Mouse (Mus musculus) limb, embryonic 14.5 days (tissue): Measurements from ENCODE around the gene Furin. TPM values are rescaled to one million over a fixed set of nuclear protein-coding genes. Genes with fewer than 3 reads are reported as not detected.

ENCODE experiments used
- ATAC-seq: fragments of 200-750 bp; cut with Nextera tagmentation; 2 replicates; pipeline ENCODE4 v1.8.0; 2017; ENCODE audit warnings: low read depth, moderate number of reproducible peaks, moderate TSS enrichment; ENCODE audit not compliant: low FRiP score
- DNase-seq: peaks from one replicate; pipeline ENCODE4 v3.0.0-alpha.2; 2015; ENCODE audit warnings: low spot score
- H3K27ac ChIP-seq: fragments of 300-500 bp; sonication (generic); replicated peaks from 2 replicates; pipeline ENCODE4 v1.5.1; 2014; ENCODE audit warnings: low read depth, mild to moderate bottlenecking, low read length, moderate library complexity, mixed read lengths
- H3K27me3 ChIP-seq: fragments of 300-500 bp; sonication (generic); 2 replicates; pipeline ENCODE4 v1.6.1; 2014; ENCODE audit warnings: low read length, mixed read lengths; ENCODE audit not compliant: control insufficient read depth, insufficient read depth
- H3K36me3 ChIP-seq: fragments of 300-500 bp; sonication (generic); 2 replicates; pipeline ENCODE4 v1.6.1; 2014; ENCODE audit warnings: mild to moderate bottlenecking, low read length, moderate library complexity, mixed read lengths; ENCODE audit not compliant: control insufficient read depth, insufficient read depth
- H3K4me1 ChIP-seq: fragments of 300-500 bp; sonication (generic); 2 replicates; pipeline ENCODE4 v1.6.1; 2014; ENCODE audit warnings: antibody characterized with exemption, low read length, mixed read lengths; ENCODE audit not compliant: control insufficient read depth, insufficient read depth
- H3K4me2 ChIP-seq: fragments of 300-500 bp; sonication (generic); replicated peaks from 2 replicates; pipeline ENCODE4 v1.6.1; 2014; ENCODE audit warnings: low read depth, mild to moderate bottlenecking, low read length, moderate library complexity; ENCODE audit not compliant: severe bottlenecking
- H3K4me3 ChIP-seq: fragments of 300-500 bp; sonication (generic); replicated peaks from 2 replicates; pipeline ENCODE4 v1.5.1; 2014; ENCODE audit warnings: low read length
- H3K9ac ChIP-seq: fragments of 300-500 bp; sonication (generic); 2 replicates; pipeline ENCODE4 v1.6.1; 2014; ENCODE audit warnings: mild to moderate bottlenecking, low read depth, low read length, moderate library complexity; ENCODE audit not compliant: severe bottlenecking
- H3K9me3 ChIP-seq: fragments of 300-500 bp; sonication (generic); 2 replicates; pipeline ENCODE4 v1.6.1; 2016; ENCODE audit warnings: low read length; ENCODE audit not compliant: control insufficient read depth
- POLR2A ChIP-seq: fragments of 200-500 bp; IDR thresholded peaks from 2 replicates; pipeline ENCODE4 v1.8.0; 2012; ENCODE audit warnings: inconsistent platforms, mild to moderate bottlenecking, moderate library complexity, borderline replicate concordance; ENCODE audit not compliant: insufficient read depth, insufficient read length; ENCODE audit errors: extremely low read depth
- WGBS: fragments of 180-500 bp; shearing (Covaris S2); extraction: QIAGEN DNeasy Blood & Tissue Kit; methylation state at CpG from one replicate; pipeline ENCODE4 v1.1.7; 2014; 5-methylcytosine and 5-hydroxymethylcytosine counted together
- polyA plus RNA-seq, 2 experiments: library from polyadenylated mRNA; depleted of rRNA in 1 of 2; stranded (reverse) in 1 of 2; unstranded in 1 of 2; fragments of >200 nt; fragmentation: Nextera tagmentation in 1 of 2; extraction: Ambion mirVana in 1 of 2; gene quantifications; 2 replicates each; pipeline versions ENCODE4 v1.2.1 to v1.2.3; 2012 to 2014

Furin gene
- polyA plus RNA-seq (2012; rRNA removed) (40.5 and 58.3 TPM in 2 replicates), polyA plus RNA-seq (2014; fragmentation: Nextera tagmentation; extraction: Ambion mirVana) (17.0 and 19.8 TPM in 2 replicates)

DNA sequence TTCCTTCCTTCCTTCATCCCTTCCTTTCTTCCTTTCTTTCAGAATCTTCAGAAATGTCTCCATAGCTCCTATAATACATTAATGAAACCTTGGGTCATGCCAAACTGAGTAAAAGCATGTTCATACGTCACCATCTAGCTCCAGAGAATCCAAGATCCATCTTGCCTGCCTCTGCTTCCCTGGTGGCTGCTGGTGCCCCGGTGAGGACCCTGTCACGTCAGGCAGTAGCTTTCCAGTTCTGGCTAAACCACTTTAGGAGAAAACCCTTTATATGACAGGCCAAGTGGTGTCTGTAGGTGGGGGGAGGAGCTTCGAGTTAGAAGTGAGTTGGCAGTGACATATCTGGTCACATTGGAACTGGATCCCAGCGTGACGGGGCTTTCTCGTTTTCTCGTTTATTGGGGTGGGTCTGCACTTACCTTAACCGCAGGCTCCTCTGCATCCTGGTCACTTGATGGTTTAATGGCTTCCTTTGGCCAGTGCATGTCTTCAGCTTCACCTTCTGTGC lies at the start of gene Furin:
Gene Furin (minus strand): TSS at position 249 of the 508 bp plus-strand sequence.
- H3K36me3 ChIP-seq: no peaks in the 10 kb centered on the region
- no peak within 1 kb of the TSS for H3K9ac ChIP-seq
- H3K9me3 ChIP-seq: no peaks in the 10 kb centered on the region
- H3K4me1 ChIP-seq: peaks cover 16% of the 10 kb centered on the region
- no peak within 1 kb of the TSS for H3K4me2 ChIP-seq
- no peak within 1 kb of the TSS for H3K4me3 ChIP-seq
- DNase-seq (no peak), ATAC-seq (no peak)
- no peak for TF ChIP-seq POLR2A
- WGBS: 40% methylated on average over 9 of the region's 9 CpGs
- H3K27me3 ChIP-seq: no peaks in the 10 kb centered on the region
- H3K27ac ChIP-seq: no peak within 1 kb of the TSS

GRCm38 (mm10) chr7:80454786-80455185 lies 49.5 kb upstream of the Furin start:
- no peak for TF ChIP-seq POLR2A
- H3K9me3 ChIP-seq: no peaks in the 10 kb centered on the region
- peaks cover 16% of the 10 kb centered on the region for H3K4me1 ChIP-seq
- H3K27ac ChIP-seq: no peak overlapping the region
- peaks cover 15% of the 10 kb centered on the region for H3K36me3 ChIP-seq
- no peak overlapping the region for H3K4me3 ChIP-seq
- 85% methylated on average over 2 of the region's 2 CpGs for WGBS
- no peaks in the 10 kb centered on the region for H3K27me3 ChIP-seq
- H3K4me2 ChIP-seq: no peak overlapping the region
- DNase-seq (no peak), ATAC-seq (no peak)
- H3K9ac ChIP-seq: no peak overlapping the region

GRCm38 (mm10) chr7:80453997-80454396 lies 48.8 kb upstream of the Furin start:
- DNase-seq: no peak
- no peak for ATAC-seq
- peaks cover 16% of the 10 kb centered on the region for H3K4me1 ChIP-seq

DNA sequence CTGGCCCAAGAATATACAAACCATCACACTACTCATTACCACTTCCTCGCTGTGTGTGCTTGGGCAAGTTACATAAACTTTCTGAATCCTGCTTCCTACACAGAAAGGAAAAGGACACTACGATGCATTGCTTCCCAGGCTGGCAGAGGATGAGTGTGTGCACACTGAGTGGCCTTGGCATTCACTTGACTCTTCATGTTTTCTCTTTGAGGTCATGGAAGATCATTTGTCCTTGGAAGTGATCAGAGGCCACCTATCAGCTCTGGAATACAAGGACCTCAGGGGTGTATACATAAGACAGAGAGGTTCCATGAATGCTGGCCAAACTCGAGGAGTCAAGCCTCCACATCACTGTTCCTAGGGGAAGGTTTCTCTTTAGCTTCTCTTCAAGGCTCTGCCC lies 47.9 kb upstream of the Furin start:
- Histone ChIP-seq H3K4me3 (no peak overlapping the region), H3K4me2 (no peak overlapping the region), H3K27me3 (no peaks in the 10 kb centered on the region), H3K27ac (no peak overlapping the region), H3K9ac (no peak overlapping the region), H3K36me3 (peaks cover 12% of the 10 kb centered on the region), H3K9me3 (no peaks in the 10 kb centered on the region), H3K4me1 (peaks cover 13% of the 10 kb centered on the region)
- no peak for TF ChIP-seq POLR2A
- no peak for DNase-seq
- WGBS: 89% methylated on average over 3 of the region's 3 CpGs
- no peak for ATAC-seq

More at GRCm38 (mm10) chr7:80453997-80454396, 48.8 kb upstream of the Furin start:
- Histone ChIP-seq H3K9ac (no peak overlapping the region), H3K27me3 (no peaks in the 10 kb centered on the region), H3K4me2 (no peak overlapping the region), H3K4me3 (no peak overlapping the region), H3K9me3 (no peaks in the 10 kb centered on the region), H3K36me3 (peaks cover 12% of the 10 kb centered on the region), H3K27ac (no peak overlapping the region)
- 94% methylated on average over 5 of the region's 5 CpGs for WGBS
- TF ChIP-seq POLR2A: no peak

GRCm38 (mm10) chr7:80452241-80452640 lies 47.0 kb upstream of the Furin start:
- DNase-seq (no peak), ATAC-seq (no peak)
- no peaks in the 10 kb centered on the region for H3K27me3 ChIP-seq
- H3K36me3 ChIP-seq: peaks cover 12% of the 10 kb centered on the region
- H3K4me3 ChIP-seq: no peak overlapping the region
- peaks cover 6% of the 10 kb centered on the region; the same call in 1 of the 2 replicates for H3K4me1 ChIP-seq
- no peaks in the 10 kb centered on the region for H3K9me3 ChIP-seq
- no peak overlapping the region for H3K27ac ChIP-seq
- TF ChIP-seq POLR2A: no peak
- no peak overlapping the region for H3K4me2 ChIP-seq
- 83% methylated on average over 5 of the region's 5 CpGs for WGBS
- H3K9ac ChIP-seq: no peak overlapping the region

GRCm38 (mm10) chr7:80451550-80452232 lies 46.5 kb upstream of the Furin start:
- Histone ChIP-seq H3K4me3 (no peak overlapping the region), H3K27me3 (no peaks in the 10 kb centered on the region), H3K9ac (no peak overlapping the region), H3K27ac (no peak overlapping the region), H3K36me3 (peaks cover 12% of the 10 kb centered on the region), H3K4me1 (peaks cover 2% of the 10 kb centered on the region; the same call in 1 of the 2 replicates), H3K4me2 (no peak overlapping the region), H3K9me3 (no peaks in the 10 kb centered on the region)
- DNase-seq (no peak), ATAC-seq (no peak)
- 85% methylated on average over 3 of the region's 3 CpGs for WGBS
- no peak for TF ChIP-seq POLR2A
